Mouse (Mus musculus): Measurements from ENCODE around the gene Il17ra.
A peak's percentile ranks its signal among the peaks of the same experiment; 100 is the strongest.

Gene Il17ra

DNA sequence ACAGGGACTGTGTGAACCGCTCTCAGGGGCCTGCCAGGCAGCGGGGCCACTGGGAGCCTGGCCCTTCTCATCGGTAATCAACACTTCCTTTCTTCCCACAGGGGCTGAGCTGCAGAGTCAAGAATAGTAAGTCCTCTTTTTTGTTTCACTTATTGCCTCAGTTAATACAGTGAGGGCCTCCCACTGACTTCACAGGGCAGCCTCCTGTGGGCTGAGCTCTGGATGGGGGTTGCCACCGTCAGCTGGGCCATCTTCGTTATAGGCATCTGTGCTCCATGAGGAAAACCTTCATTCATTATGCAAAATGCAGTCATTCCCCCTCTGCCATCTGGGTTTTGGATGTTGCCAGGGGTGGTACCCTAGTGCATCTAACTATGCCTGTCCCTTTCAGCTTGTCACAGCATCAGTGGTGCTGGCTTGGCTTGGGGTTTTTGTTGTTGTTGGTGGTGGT lies 9.0 kb downstream of the Il17ra start:
- no peak for DNase-seq (ENCODE audit: low spot score)

DNA sequence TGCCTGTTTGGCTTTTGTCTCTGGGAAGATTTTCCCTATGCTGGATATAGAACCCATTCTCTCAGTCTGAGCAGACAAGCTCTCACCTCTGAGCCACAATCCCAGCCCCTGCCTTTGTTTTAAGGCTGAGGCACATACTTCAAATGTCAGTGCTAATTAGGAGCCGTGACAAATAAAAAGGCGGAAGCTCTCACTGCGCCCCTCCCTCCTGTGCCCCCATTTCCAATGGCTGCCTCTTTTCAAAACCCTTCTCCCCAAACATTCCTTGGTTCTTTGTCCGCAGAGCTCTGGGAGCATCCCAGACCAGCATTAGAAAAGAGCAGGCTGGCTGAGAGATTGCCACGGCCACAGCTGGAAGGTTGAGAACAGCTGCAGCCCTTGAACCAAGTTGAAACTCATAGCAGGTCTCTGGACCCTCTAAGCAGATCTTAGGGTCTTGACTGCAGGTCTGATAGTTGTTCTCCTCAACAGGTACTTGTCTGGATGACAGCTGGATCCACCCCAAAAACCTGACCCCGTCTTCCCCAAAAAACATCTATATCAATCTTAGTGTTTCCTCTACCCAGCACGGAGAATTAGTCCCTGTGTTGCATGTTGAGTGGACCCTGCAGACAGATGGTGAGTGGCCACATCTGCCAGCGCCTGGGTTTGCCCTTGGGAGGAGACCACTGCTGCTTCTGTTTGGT lies 9.6 kb downstream of the Il17ra start:
- DNase-seq (ENCODE audit: low spot score) = no peak

DNA sequence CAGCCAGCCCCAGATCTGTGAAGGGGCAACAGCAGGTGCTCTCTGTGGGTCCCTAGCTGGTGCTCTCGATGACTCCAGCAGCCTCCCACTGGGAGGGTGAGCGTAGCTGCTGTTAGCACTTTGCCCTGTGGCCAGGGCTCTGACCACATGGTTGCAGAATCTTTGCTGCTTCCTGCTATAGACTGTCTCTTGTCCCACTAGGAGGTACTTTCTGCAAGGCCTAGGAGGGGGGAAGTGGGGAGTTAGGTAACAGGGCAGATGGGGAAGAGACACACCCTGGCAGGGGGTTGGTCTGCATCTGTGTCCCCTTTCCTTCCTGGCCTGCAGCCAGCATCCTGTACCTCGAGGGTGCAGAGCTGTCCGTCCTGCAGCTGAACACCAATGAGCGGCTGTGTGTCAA lies 10.4 kb downstream of the Il17ra start:
- DNase-seq (ENCODE audit: low spot score) = no peak

DNA sequence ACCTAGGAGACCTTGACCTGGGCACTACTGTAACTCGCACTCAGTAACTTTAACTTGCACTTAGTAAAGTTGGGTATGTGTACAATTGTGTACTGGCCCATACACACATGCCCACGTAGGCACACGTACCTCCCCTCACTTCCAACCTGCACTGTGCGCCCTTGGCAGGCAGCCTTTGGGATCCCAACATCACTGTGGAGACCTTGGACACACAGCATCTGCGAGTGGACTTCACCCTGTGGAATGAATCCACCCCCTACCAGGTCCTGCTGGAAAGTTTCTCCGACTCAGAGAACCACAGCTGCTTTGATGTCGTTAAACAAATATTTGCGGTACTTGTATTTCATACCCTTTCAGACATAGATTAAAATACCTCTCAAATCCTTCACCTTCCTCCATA lies 12.2 kb downstream of the Il17ra start:
- DNase-seq (ENCODE audit: low spot score) = no peak

DNA sequence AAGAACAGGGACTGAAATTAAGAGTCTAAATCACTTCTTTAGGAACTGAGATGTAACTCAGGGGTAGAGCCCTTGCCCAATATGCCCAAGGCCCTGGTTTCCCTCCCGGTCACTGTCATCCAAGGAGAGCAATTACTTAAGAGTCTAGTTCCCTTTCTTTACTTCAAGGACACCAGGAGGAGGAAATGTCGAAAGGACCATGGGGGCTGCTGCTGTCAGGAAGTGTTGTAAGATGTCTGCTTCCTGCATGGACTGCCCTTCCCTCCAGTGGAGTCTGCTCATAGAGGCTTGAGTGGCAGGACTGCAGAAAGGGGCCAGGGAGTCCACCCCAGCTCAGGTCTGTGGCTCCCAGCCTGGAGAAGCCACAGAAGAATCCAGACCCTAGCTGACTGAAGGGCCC lies 16.3 kb downstream of the Il17ra start:
- DNase-seq (ENCODE audit: low spot score) = no peak

DNA sequence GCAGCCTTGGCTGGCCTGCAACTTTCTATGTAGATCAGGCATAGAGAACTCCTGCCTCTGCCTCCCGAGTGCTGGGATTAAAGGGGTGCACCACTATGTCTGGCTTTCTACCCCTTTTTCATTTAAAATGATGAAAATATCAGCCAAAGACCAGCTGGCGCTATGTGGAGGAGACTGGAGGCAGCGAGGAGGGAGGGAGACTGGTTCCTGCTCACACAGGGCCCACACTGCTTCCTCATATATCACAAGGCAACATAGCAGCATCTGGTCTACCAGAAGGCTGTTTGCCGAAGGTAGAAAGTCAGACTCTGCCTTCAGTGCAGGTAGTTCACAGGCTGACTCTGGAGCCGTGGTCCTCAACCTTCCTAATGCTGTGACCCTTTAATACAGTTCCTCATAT lies 17.3 kb downstream of the Il17ra start:
- no peak for DNase-seq (ENCODE audit: low spot score)

DNA sequence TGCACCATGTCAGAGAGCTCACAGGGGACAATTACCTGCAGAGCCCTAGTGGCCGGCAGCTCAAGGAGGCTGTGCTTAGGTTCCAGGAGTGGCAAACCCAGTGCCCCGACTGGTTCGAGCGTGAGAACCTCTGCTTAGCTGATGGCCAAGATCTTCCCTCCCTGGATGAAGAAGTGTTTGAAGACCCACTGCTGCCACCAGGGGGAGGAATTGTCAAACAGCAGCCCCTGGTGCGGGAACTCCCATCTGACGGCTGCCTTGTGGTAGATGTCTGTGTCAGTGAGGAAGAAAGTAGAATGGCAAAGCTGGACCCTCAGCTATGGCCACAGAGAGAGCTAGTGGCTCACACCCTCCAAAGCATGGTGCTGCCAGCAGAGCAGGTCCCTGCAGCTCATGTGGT lies 18.5 kb downstream of the Il17ra start:
- DNase-seq (ENCODE audit: low spot score) = no peak

DNA sequence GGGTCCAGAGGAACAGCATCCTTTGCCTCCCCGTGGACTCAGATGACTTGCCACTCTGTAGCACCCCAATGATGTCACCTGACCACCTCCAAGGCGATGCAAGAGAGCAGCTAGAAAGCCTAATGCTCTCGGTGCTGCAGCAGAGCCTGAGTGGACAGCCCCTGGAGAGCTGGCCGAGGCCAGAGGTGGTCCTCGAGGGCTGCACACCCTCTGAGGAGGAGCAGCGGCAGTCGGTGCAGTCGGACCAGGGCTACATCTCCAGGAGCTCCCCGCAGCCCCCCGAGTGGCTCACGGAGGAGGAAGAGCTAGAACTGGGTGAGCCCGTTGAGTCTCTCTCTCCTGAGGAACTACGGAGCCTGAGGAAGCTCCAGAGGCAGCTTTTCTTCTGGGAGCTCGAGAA lies 19.0 kb downstream of the Il17ra start:
- no peak for DNase-seq (ENCODE audit: low spot score)

DNA sequence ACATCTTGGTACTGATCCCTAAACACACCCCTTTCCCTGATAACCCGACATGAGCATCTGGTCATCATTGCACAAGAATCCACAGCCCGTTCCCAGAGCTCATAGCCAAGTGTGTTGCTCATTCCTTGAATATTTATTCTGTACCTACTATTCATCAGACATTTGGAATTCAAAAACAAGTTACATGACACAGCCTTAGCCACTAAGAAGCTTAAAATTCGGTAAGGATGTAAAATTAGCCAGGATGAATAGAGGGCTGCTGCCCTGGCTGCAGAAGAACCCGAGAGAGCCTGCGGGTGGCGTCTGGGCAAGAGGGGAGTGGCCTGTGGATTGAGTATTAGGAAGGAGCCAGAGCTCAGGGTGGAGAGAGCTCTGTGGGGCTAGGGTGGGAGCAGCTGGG lies 19.7 kb downstream of the Il17ra start:
- DNase-seq (ENCODE audit: low spot score) = no peak

DNA sequence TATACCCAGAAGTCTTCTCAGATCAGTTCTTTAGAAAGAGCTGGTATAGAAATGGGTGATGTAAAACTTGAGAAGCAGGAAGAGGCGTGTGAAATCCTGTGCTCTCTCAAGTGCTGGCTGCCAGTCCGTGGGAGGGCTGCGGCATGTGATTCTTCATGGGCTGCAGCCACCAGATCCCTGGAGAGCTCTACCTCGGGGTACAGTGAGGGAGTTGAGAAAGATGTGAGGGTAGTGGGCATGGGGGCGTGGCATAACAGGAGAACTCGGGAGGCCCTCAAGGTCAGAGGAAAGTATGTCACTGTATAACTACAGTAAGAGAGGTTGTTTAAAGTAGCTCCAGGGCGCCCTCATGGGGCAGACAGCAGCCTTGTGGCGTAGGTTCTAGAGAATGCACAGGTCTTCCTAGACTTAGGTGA lies 20.2 kb downstream of the Il17ra start:
- DNase-seq (ENCODE audit: low spot score) = no peak

DNA sequence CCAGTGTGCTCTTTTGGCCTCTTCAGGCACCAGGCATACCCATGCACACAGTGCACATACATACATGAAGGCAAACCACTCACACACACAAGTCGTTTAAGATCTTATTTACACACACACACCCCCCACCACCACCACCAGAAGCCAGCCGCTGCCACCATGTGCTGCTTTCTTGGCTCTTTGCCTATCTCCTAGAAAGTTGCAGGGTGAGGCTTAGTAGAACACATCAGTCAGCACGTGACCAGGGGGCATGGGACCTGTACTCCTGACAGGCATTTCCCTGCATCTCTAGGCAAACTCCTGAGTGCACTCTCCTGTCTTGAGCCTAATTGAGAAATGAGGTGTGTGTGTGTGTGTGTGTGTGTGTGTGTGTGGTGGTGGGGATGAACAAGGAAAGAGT lies 22.0 kb downstream of the Il17ra start:
- no peak for DNase-seq (ENCODE audit: low spot score)

DNA sequence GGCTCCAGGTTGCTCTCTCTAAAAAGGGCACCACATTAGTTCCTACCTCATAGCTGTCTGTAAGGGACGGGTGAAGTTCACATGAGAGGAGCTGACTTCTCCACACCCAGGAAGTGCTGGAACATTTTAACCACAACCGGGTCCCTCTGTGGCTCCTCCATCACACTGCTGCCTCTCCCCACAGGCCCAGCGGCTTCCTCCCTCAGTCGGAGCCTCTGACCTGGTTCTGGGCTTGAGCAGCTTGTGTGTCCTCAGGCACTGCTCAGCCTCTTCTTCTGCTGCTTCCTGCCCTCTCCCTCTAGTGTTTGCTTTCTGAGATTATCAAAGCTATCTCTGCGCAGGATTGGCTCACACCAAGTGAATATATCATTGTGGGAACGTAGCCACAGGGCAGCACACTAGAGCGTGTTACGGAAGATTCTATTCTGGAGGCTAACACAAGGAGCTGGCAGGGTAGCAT lies 23.0 kb downstream of the Il17ra start:
- no peak for DNase-seq (ENCODE audit: low spot score)

DNA sequence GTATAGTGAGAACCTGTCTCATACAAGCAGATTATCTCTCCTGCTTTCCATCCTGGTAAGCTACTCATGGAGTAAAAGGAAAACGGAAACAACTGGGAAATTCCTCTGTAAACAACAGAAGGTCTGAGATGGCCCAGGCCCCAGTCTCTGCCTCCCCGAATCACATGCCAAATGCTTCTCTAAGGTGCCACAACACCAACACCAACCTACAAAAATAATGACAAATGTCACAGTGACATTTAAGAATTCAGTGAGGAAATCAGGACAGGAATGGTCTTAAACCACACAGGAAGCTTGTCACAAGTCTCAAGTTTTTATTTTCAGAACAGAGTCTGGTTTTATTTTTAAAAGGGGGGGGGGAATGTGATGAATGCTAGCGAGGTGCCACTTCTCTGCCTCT lies 25.6 kb downstream of the Il17ra start:
- no peak for DNase-seq (ENCODE audit: low spot score)

DNA sequence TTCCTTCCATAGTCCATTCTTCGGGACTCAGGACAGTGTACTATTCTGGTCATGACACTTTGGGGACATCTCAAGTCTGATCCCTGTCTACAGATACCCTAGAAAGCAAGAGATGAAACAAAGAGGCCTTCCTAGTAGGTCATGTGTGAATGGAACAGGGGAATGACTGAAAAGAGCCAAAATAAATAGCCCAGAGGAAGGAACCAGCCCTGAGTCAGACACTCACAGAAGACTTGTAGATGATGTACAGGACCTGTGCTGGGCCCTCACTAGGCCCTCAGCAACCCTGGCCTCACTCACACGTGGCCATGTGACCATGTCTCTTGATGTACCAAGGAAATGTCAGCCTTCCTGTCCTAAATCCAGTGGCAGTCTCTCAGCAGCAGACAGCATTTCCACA lies 26.4 kb downstream of the Il17ra start:
- no peak for DNase-seq (ENCODE audit: low spot score)

DNA sequence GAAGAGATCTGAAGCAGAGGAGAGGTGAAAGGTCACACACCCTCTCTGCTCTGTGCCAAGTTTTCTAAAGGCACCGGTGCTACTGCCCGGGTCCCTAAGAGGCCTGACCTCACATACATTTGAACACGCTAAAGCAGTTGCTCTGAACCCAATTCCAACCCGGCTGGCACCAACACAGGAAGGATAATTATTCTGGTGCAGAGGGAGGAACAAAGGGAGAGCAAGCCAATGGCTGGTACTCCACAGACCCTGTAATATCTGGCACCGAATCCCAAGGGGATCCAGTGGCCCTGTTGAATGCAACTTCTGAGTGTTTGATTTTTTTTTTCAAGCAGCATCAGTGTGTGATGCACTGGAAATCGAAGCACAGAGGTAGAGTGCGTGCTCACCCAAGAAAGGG lies 28.0 kb downstream of the Il17ra start:
- DNase-seq (ENCODE audit: low spot score) = no peak

DNA sequence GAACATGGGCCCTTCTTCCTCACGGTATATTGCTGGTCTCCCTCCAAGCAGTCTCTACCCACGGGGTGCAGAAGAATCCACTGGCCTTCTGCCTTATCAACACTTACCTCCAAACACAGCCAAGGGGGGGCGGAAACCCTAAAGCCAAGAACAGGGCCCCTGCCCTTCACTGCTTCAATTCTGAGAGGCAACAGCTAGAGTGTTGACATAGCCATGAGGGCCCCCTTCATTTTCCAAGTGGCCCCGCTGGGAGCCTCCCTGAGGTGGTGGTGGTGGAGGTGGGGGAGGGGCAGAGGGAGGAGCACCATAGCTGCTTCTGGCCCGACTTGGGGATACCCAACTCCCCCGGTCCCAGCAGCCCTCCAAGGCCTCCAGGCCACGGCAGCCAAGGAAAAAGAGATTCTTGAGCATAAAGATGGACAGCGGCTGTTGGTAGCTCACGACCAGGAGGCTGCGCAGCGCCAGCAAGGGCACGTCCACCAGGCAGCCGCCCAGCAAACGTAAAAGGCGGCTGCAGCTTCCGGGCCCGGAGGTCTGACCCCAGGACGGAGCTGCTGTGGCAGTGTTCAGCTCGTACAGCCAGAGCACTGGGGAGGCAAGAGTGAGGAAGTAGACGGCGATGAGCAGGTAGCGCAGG lies 28.9 kb downstream of the Il17ra start:
- DNase-seq (ENCODE audit: low spot score) = no peak

DNA sequence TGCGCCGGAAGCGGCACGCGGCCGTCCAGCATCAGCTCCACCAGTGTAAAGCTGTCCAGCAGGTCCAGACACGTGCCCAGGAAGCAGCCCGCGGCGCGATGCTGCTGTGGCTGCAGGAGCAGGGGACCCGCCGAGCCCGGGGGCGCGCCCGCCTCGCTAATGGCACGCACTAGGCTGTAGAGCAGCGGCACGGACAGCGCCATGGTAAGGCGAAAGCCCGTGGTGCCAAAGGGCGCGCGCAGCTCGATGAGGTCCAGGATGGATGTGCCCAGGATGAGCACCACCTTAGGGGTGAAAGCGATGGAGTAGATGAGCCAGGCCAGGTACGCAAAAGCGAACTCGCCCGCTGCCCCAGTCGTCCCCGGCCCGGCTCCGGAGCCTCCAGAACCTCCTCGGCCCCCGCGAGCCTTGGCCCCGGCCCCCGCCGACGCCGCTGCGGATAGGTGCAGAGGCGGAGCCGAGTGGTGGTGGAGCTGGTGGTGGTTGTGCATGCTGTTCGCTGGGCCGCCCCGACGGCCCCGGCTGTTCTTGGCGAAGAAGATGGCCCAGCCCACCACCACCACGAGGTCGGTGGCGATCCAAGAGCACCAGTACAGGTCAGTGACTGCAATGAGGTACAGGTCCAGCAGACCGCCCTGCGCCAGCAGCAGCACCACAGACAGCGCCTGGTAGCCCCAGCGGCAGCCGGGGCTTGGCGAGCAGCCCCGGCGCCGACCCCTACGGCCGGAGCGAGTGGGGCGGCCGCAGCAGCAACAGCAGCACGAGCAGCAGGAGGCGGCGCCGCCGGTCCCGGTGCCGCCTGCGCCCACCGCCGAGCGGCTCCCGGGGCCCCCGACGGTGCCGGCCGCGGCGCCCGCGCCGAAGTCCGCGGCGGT lies 29.7 kb downstream of the Il17ra start:
- peak; percentile 12 for DNase-seq (ENCODE audit: low spot score)

DNA sequence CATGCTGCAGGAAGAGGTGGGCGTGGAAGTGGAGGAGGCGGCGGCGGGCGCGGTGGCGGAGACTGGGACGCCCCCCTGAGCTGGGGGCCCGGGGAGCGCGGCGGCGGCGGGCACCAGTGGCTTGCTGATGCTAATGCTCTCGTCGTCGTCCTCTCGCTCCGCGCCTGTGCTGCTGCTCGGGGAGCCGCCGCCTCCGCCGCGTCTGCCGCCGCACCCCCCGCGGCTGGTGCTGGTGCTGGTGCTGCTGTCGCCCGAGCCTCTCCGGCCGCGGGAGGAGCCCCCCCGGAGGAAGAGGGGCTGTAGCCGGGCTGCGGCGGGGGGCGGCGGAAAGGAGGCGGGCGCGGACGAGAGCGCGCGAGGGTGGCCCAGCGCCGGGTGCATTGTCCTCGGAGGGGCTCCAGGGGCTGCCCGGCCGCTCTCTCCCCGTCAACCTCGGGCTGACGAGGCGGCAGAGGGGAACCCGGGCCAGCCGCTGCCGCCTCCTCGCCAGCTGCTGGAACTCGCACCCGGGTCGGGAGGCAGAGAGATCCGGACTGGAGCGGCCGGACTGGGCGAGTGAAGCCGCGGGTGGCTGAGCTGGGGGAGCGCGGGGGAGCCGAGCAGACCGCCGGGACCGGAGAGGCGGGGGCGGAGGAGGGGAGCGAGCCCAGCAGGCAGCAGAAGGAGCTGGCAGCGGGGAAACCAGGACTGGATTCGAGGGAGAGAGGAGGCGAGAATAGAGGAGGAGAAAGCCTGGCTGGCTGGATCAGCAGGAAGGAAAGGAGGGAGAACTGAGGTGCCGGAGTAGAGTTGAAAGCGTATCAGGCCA lies 30.5 kb downstream of the Il17ra start, which contains the start of gene Tmem121b:
Gene Tmem121b (minus strand): TSS at position 434 of the 808 bp plus-strand sequence.
- peak; percentile 56 for DNase-seq (ENCODE audit: low spot score)

DNA sequence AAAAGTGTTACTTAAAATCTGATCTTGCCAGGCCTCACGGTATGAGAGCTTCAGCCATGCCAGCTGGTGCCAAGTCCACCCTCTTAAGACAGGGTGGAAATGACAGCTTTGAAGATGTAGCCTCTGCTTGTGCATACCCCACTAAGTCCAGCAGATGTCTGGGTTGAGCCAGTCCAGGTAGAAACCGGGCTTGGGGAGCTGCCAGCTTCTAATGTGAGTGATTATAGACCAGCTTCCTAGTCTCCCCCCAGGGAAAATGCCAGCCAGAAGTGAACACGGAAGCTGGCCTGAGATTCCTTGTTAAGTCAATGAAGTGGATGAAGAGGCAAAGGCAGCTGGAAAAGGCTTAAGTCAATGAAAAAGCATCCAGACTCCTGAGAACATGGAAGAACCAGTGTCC lies 33.5 kb downstream of the Il17ra start:
- DNase-seq (ENCODE audit: low spot score) = no peak

DNA sequence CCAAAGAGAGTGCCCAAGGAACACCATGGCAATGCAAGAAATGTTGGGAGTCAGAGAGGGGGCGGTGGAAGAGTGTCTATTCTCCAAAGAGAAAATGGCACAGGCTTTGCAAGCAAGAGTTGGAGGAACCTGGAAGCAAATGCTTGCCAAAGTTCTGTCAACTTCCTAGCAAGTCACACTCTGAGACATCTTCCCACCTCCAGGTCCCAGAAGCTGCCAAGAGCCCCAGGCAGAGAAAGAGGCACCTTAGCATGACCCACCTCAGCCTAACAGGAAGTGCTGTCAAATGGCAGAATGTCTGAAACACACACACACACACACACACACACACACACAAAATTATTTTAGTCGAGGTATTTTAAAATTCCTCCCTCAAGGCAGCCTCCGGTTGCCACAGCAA lies 41.0 kb downstream of the Il17ra start:
- DNase-seq (ENCODE audit: low spot score) = no peak

DNA sequence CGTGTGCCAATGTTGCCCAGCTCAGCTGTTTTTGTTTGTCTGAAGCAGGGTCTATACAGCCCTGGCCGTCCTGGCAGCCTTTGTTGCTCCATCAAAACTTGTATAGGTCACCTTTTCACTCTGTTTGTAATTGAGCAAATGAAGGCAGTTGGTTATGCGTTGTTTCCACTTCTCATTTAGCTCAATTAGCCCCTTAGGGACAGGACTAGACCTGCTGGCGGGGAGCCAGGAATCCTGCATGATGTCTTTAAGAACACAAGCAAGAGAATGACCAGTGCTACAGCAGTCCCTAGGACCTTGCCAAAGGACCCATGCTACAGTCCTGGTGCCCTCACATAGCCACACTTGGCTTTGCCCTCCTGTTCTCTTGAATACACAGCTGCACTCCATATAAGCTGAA lies 42.5 kb downstream of the Il17ra start:
- no peak for DNase-seq (ENCODE audit: low spot score)

DNA sequence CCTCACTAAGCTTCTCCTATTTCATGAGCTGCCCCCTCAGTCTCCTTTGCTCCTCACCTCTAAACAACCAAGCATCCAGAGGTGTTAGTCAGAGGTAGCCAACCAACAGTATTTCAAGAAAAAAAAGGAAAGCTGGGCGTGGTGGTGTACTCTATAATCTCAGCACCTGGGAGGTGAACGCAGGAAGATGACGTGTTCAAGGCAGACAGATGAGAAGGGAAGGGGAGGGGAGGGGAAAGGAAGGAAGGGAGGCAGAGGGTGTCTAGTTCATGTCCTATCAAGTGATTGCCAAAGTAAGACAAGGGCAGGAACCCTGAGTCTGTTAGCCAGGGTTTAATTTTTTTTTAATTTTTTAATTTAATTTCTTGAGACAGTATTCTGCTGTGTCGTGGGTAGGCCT lies 45.6 kb downstream of the Il17ra start:
- DNase-seq (ENCODE audit: low spot score) = no peak
